Mouse (Mus musculus): ENCODE measurements around the gene Fan1. TPM values are rescaled to one million over a fixed set of nuclear protein-coding genes. Genes with fewer than 3 reads are reported as not detected.
A peak's percentile ranks its signal among the peaks of the same experiment; 100 is the strongest.

The Fan1 gene
- 9.4 and 11.7 TPM in 2 replicates for polyA plus RNA-seq (2014; fragmentation: Nextera tagmentation; extraction: Ambion mirVana)

GRCm38 (mm10) chr7:64373830-64374562 is at the start of gene Fan1:
Gene Fan1 (minus strand): TSS chr7:64374095.
- Histone ChIP-seq H3K27ac (ENCODE audit: low read length) (peak within 1 kb of the TSS; percentile 97), H3K27me3 (ENCODE audit: control insufficient read depth, insufficient read depth, low read length) (no peaks in the 10 kb centered on the region), H3K36me3 (ENCODE audit: control insufficient read depth, insufficient read depth, low read length) (peaks cover 16% of the 10 kb centered on the region), H3K4me2 (replicated peaks; ENCODE audit: low read depth, low read length) (peak within 1 kb of the TSS; percentile 67), H3K4me1 (ENCODE audit: control insufficient read depth, insufficient read depth, low read length) (peaks cover 6% of the 10 kb centered on the region; the same call in 1 of the 2 replicates), H3K4me3 (ENCODE audit: low read depth, low read length) (peak within 1 kb of the TSS; percentile 63), H3K9me3 (ENCODE audit: control insufficient read depth, low read depth, low read length) (no peaks in the 10 kb centered on the region), H3K9ac (replicated peaks; ENCODE audit: low read depth, low read length) (peak within 1 kb of the TSS; percentile 73)
- 3% methylated on average over 27 of the region's 27 CpGs for WGBS
- ATAC-seq (ENCODE audit: insufficient number of reproducible peaks, insufficient read depth, low FRiP score, low read depth) = peak; percentile 95

GRCm38 (mm10) chr7:64403989-64404388 is 30.1 kb upstream of the Fan1 start:
- Histone ChIP-seq H3K9me3 (ENCODE audit: control insufficient read depth, low read depth, low read length) (no peaks in the 10 kb centered on the region), H3K9ac (replicated peaks; ENCODE audit: low read depth, low read length) (no peak overlapping the region), H3K36me3 (ENCODE audit: control insufficient read depth, insufficient read depth, low read length) (peaks cover 3% of the 10 kb centered on the region; the same call in 1 of the 2 replicates), H3K4me1 (ENCODE audit: control insufficient read depth, insufficient read depth, low read length) (no peaks in the 10 kb centered on the region), H3K4me2 (replicated peaks; ENCODE audit: low read depth, low read length) (no peak overlapping the region), H3K27ac (ENCODE audit: low read length) (no peak overlapping the region), H3K4me3 (ENCODE audit: low read depth, low read length) (no peak overlapping the region), H3K27me3 (ENCODE audit: control insufficient read depth, insufficient read depth, low read length) (no peaks in the 10 kb centered on the region)
- 91% methylated on average over 8 of the region's 8 CpGs for WGBS
- no peak for ATAC-seq (ENCODE audit: insufficient number of reproducible peaks, insufficient read depth, low FRiP score, low read depth)

- Histone ChIP-seq H3K9me3 (ENCODE audit: control insufficient read depth, low read depth, low read length) (no peaks in the 10 kb centered on the region), H3K27ac (ENCODE audit: low read length) (no peak overlapping the region), H3K9ac (replicated peaks; ENCODE audit: low read depth, low read length) (no peak overlapping the region), H3K4me2 (replicated peaks; ENCODE audit: low read depth, low read length) (no peak overlapping the region), H3K4me1 (ENCODE audit: control insufficient read depth, insufficient read depth, low read length) (no peaks in the 10 kb centered on the region), H3K36me3 (ENCODE audit: control insufficient read depth, insufficient read depth, low read length) (peaks cover 3% of the 10 kb centered on the region), H3K4me3 (ENCODE audit: low read depth, low read length) (no peak overlapping the region), H3K27me3 (ENCODE audit: control insufficient read depth, insufficient read depth, low read length) (no peaks in the 10 kb centered on the region)
- WGBS = 90% methylated on average over 4 of the region's 4 CpGs
- no peak for ATAC-seq (ENCODE audit: insufficient number of reproducible peaks, insufficient read depth, low FRiP score, low read depth)
These were observed 28.6 kb upstream of the Fan1 start for GRCm38 (mm10) chr7:64402452-64402851.

GRCm38 (mm10) chr7:64400725-64401124 is 26.8 kb upstream of the Fan1 start:
- H3K4me1 ChIP-seq (ENCODE audit: control insufficient read depth, insufficient read depth, low read length) = no peaks in the 10 kb centered on the region
- peaks cover 3% of the 10 kb centered on the region for H3K36me3 ChIP-seq (ENCODE audit: control insufficient read depth, insufficient read depth, low read length)
- H3K4me3 ChIP-seq (ENCODE audit: low read depth, low read length) = no peak overlapping the region
- no peaks in the 10 kb centered on the region for H3K9me3 ChIP-seq (ENCODE audit: control insufficient read depth, low read depth, low read length)
- H3K4me2 ChIP-seq (replicated peaks; ENCODE audit: low read depth, low read length) = no peak overlapping the region
- no peaks in the 10 kb centered on the region for H3K27me3 ChIP-seq (ENCODE audit: control insufficient read depth, insufficient read depth, low read length)
- no peak overlapping the region for H3K9ac ChIP-seq (replicated peaks; ENCODE audit: low read depth, low read length)
- no peak overlapping the region for H3K27ac ChIP-seq (ENCODE audit: low read length)
- WGBS = 88% methylated on average over 1 of the region's 1 CpGs
- no peak for ATAC-seq (ENCODE audit: insufficient number of reproducible peaks, insufficient read depth, low FRiP score, low read depth)

GRCm38 (mm10) chr7:64392819-64393151 is 18.9 kb upstream of the Fan1 start:
- peak overlapping the region; percentile 74 for H3K4me3 ChIP-seq (ENCODE audit: low read depth, low read length)
- H3K9me3 ChIP-seq (ENCODE audit: control insufficient read depth, low read depth, low read length) = no peaks in the 10 kb centered on the region
- H3K27ac ChIP-seq (ENCODE audit: low read length) = peak overlapping the region; percentile 69; the same call in 1 of the 2 replicates
- WGBS = under 1% methylated on average over 15 of the region's 15 CpGs
- peaks cover 12% of the 10 kb centered on the region; the same call in 1 of the 2 replicates for H3K36me3 ChIP-seq (ENCODE audit: control insufficient read depth, insufficient read depth, low read length)
- H3K9ac ChIP-seq (replicated peaks; ENCODE audit: low read depth, low read length) = peak overlapping the region; percentile 80
- ATAC-seq (ENCODE audit: insufficient number of reproducible peaks, insufficient read depth, low FRiP score, low read depth) = peak; percentile 59; the same call in 1 of the 2 replicates
- peak overlapping the region; percentile 58 for H3K4me2 ChIP-seq (replicated peaks; ENCODE audit: low read depth, low read length)
- no peaks in the 10 kb centered on the region for H3K27me3 ChIP-seq (ENCODE audit: control insufficient read depth, insufficient read depth, low read length)
- H3K4me1 ChIP-seq (ENCODE audit: control insufficient read depth, insufficient read depth, low read length) = peaks cover 2% of the 10 kb centered on the region; the same call in 1 of the 2 replicates

- Histone ChIP-seq H3K4me3 (ENCODE audit: low read depth, low read length) (peak within 1 kb of the TSS; percentile 74), H3K27ac (ENCODE audit: low read length) (peak within 1 kb of the TSS; percentile 69; the same call in 1 of the 2 replicates), H3K36me3 (ENCODE audit: control insufficient read depth, insufficient read depth, low read length) (peaks cover 12% of the 10 kb centered on the region; the same call in 1 of the 2 replicates), H3K4me1 (ENCODE audit: control insufficient read depth, insufficient read depth, low read length) (peaks cover 2% of the 10 kb centered on the region; the same call in 1 of the 2 replicates), H3K4me2 (replicated peaks; ENCODE audit: low read depth, low read length) (peak within 1 kb of the TSS; percentile 81), H3K27me3 (ENCODE audit: control insufficient read depth, insufficient read depth, low read length) (no peaks in the 10 kb centered on the region), H3K9me3 (ENCODE audit: control insufficient read depth, low read depth, low read length) (no peaks in the 10 kb centered on the region), H3K9ac (replicated peaks; ENCODE audit: low read depth, low read length) (peak within 1 kb of the TSS; percentile 80)
- peak; percentile 99 for ATAC-seq (ENCODE audit: insufficient number of reproducible peaks, insufficient read depth, low FRiP score, low read depth)
- under 1% methylated on average over 54 of the region's 54 CpGs for WGBS
These were observed 18.4 kb upstream of the Fan1 start, which contains the start of the genes Mphosph10 and Mcee for GRCm38 (mm10) chr7:64392122-64392818. Gene Mphosph10 (minus strand): TSS chr7:64392268. Gene Mcee (plus strand): TSS chr7:64392607.

GRCm38 (mm10) chr7:64391479-64391878 is 17.6 kb upstream of the Fan1 start:
- Histone ChIP-seq H3K27ac (ENCODE audit: low read length) (no peak overlapping the region; the same call in 1 of the 2 replicates), H3K4me3 (ENCODE audit: low read depth, low read length) (peak overlapping the region; percentile 74), H3K4me2 (replicated peaks; ENCODE audit: low read depth, low read length) (peak overlapping the region; percentile 81), H3K9me3 (ENCODE audit: control insufficient read depth, low read depth, low read length) (no peaks in the 10 kb centered on the region), H3K36me3 (ENCODE audit: control insufficient read depth, insufficient read depth, low read length) (peaks cover 13% of the 10 kb centered on the region; the same call in 1 of the 2 replicates), H3K9ac (replicated peaks; ENCODE audit: low read depth, low read length) (peak overlapping the region; percentile 51), H3K4me1 (ENCODE audit: control insufficient read depth, insufficient read depth, low read length) (peaks cover 2% of the 10 kb centered on the region; the same call in 1 of the 2 replicates), H3K27me3 (ENCODE audit: control insufficient read depth, insufficient read depth, low read length) (no peaks in the 10 kb centered on the region)
- ATAC-seq (ENCODE audit: insufficient number of reproducible peaks, insufficient read depth, low FRiP score, low read depth) = no peak
- WGBS = 3% methylated on average over 8 of the region's 8 CpGs

GRCm38 (mm10) chr7:64373147-64373829 is 607 bp downstream of the Fan1 start:
- H3K4me1 ChIP-seq (ENCODE audit: control insufficient read depth, insufficient read depth, low read length) = peaks cover 6% of the 10 kb centered on the region; the same call in 1 of the 2 replicates
- H3K27me3 ChIP-seq (ENCODE audit: control insufficient read depth, insufficient read depth, low read length) = no peaks in the 10 kb centered on the region
- H3K9ac ChIP-seq (replicated peaks; ENCODE audit: low read depth, low read length) = peak overlapping the region; percentile 73
- H3K36me3 ChIP-seq (ENCODE audit: control insufficient read depth, insufficient read depth, low read length) = peaks cover 17% of the 10 kb centered on the region
- 9% methylated on average over 18 of the region's 18 CpGs for WGBS
- H3K4me2 ChIP-seq (replicated peaks; ENCODE audit: low read depth, low read length) = peak overlapping the region; percentile 67
- H3K4me3 ChIP-seq (ENCODE audit: low read depth, low read length) = peak overlapping the region; percentile 63
- ATAC-seq (ENCODE audit: insufficient number of reproducible peaks, insufficient read depth, low FRiP score, low read depth) = no peak; the same call in 1 of the 2 replicates
- H3K9me3 ChIP-seq (ENCODE audit: control insufficient read depth, low read depth, low read length) = no peaks in the 10 kb centered on the region
- peak overlapping the region; percentile 97 for H3K27ac ChIP-seq (ENCODE audit: low read length)
